Mouse (Mus musculus) ES-Bruce4 (cell line): ENCODE data around the gene Gramd4.

Source experiments
- CTCF ChIP-seq: IDR thresholded peaks from one replicate; pipeline ENCODE4 v1.8.1; 2011; ENCODE audit warnings: low read depth, low read length
- POLR2A ChIP-seq: IDR thresholded peaks from one replicate; pipeline ENCODE4 v1.8.1; 2011; ENCODE audit warnings: low read length; ENCODE audit not compliant: insufficient read depth

GRCm38 (mm10) chr15:86104401-86105344 is 47.2 kb downstream of the Gramd4 start:
- no peak for TF ChIP-seq POLR2A
- no peak for TF ChIP-seq CTCF
